Mouse (Mus musculus): ENCODE results near the gene Mymx.

Gene Mymx

DNA sequence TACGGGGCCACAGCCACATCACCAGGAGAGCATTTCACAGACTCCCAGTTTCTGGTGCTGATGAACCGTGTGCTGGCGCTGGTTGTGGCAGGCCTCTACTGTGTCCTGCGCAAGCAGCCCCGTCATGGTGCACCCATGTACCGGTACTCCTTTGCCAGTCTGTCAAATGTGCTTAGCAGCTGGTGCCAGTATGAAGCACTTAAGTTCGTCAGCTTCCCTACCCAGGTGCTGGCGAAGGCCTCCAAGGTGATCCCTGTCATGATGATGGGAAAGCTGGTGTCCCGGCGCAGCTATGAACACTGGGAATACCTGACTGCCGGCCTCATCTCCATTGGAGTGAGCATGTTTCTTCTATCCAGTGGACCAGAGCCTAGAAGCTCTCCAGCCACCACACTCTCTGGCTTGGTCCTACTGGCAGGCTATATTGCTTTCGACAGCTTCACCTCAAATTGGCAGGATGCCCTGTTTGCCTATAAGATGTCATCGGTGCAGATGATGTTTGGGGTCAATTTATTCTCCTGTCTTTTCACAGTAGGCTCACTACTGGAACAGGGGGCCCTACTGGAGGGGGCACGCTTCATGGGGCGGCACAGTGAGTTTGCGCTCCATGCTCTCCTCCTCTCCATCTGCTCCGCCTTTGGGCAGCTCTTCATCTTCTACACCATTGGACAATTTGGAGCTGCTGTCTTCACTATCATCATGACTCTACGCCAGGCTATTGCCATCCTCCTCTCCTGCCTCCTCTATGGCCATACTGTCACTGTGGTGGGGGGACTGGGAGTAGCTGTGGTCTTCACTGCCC is 35.3 kb downstream of the Mymx start:
- no peak for DNase-seq

DNA sequence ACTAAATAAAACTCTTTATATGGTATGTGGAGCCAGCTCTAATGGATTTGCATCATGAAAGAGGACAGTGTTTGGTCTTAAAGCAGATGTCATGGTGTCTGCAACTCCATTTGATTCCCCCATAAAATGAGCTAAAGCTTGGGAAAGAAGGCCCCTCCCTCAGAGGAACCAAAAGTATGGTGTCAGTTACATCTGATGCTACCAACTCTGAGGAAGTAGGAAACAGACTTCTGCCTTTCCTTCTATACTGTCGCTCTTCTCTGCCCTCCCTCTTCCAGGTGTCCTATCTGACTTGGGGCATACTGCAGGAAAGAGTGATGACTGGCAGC is 35.9 kb downstream of the Mymx start:
- DNase-seq = no peak

DNA sequence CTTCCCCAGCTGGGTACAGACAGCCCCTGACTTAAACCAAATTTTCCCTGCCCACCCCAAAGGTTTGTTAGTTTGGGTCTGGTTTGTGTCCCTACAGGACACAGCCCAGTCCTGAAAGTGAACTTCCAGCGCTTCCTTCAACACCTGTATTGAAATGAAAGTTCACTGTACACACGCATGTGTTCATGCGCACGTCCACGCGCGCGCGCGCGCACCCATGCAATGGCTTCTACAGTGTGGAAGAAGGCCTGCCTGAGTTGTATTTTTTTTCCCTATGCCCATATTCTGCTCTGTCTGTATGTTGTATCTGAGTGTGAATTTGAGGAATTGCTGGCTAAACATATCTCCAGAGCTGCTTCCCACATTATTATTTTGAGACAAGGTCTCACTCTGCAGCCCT is 36.8 kb downstream of the Mymx start:
- no peak for DNase-seq

DNA sequence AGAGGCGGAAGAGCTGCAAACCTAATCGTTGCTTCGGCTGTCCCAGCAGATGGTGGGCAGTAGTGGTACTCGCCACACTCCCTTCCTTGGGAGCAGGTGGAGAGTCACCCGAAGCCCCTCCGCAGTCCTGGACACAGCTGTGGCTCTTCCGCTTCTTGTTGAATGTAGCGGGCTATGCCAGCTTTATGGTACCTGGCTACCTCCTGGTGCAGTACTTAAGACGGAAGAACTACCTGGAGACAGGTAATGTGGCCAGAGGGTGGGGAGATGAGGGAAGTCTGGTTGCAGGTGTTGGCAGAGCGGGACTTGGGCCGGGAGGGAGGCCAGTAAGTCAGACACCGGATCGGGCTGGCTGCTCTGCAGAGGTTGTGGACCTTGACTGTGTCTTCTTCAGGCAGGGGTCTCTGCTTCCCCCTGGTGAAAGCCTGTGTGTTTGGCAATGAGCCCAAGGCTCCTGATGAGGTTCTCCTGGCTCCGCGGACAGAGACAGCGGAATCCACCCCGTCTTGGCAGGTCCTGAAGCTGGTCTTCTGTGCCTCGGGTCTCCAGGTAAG is 37.3 kb downstream of the Mymx start:
- DNase-seq = no peak

DNA sequence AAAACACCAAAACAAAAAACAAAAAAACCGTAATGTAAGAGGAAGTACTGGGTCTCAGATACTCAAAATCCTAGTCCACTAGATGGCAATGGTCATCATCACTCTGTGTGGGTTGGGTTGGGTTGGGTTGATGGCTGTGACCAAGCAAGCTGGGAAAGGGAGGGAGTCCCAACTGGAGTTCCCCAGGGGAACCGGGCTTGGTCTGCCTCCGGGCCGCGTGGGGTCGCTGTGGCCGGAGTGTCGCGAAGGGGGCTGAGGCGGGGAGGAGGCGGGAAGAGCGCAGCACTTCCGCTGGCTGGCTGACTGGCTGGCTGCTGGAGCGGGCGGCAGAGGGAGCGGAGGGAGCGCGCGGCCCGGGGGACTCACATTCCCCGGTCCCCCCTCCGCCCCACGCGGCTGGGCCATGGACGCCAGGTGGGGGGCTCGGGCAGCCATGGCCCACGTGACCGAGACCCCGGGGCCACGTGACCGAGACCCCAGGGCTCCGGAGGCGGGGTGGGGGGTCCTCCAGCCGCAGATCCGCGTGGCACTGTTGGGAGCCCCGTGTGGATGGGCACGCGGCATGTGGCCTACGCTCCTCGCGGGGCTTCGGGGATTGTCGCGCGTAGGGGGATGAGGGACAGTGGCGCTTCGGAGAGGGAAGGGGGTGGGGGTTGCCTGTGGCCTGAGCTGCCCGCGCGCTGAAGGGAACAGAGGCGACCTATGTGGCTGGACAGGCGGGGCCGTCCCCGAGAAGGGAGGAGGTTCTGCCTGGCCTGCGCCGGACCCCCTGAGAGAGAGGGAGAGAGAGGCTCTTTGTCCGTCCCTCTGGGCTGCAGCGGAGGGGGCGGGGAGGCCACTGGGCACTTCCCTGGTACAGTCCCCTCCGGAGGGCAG is 38.0 kb downstream of the Mymx start, which contains the start of gene Slc35b2:
TSS of gene Slc35b2 (plus strand) at position 220 of the 876 bp plus-strand sequence.
- DNase-seq = peak; percentile 94

DNA sequence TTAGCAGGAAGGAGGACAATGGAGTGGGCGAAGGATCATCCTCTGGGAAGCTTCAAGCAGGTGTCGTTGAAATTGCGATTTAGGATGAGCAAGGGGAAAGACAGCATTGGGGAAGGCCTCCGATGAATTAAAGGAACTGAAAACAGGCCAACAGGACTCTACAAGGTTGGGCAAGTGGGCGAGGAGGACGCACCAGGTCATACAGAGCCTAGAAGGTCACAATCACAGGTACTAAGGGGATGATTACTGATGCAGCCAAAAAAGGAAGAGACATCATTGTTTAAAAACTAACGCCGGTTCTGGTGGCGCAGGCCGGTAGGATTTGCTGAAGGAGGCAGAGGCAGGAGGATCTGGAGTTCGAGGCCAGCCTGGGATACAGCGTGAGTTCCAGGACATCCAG is 38.7 kb downstream of the Mymx start:
- DNase-seq = no peak

DNA sequence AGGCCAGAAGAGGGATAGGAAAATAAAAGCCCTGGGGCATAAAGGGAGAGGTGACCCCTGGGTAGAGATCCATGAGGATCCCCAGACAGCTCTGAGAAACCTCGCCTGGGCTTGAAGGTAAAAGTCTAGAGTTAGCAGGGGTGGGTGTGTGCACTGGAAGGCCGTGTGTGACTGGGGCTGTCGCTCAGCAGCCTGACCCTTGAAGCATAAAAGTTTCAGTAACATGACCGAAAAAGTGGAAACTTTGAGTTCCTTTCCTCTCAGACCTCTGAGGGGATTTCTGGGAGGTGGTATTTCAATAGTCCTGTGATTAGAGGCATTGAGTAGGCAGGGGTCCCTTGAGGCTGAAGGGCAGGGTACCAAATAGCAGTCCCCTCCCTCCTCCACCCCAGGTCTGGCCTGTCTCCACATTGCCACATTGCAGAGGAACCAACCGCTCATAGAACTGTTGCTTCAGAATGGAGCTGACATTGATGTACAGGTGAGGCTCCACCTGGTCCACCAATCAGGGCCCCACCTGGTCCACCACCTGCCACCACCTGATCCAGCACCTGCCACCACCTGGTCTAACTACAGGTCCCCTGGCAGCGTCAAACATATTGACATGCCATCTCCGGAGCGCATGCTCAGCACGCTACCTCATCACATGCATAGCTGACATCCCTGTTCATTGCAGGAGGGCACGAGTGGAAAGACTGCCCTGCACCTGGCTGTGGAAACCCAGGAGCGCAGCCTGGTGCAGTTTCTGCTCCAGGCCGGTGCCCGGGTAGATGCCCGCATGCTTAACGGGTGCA is 42.0 kb downstream of the Mymx start:
- DNase-seq = no peak

DNA sequence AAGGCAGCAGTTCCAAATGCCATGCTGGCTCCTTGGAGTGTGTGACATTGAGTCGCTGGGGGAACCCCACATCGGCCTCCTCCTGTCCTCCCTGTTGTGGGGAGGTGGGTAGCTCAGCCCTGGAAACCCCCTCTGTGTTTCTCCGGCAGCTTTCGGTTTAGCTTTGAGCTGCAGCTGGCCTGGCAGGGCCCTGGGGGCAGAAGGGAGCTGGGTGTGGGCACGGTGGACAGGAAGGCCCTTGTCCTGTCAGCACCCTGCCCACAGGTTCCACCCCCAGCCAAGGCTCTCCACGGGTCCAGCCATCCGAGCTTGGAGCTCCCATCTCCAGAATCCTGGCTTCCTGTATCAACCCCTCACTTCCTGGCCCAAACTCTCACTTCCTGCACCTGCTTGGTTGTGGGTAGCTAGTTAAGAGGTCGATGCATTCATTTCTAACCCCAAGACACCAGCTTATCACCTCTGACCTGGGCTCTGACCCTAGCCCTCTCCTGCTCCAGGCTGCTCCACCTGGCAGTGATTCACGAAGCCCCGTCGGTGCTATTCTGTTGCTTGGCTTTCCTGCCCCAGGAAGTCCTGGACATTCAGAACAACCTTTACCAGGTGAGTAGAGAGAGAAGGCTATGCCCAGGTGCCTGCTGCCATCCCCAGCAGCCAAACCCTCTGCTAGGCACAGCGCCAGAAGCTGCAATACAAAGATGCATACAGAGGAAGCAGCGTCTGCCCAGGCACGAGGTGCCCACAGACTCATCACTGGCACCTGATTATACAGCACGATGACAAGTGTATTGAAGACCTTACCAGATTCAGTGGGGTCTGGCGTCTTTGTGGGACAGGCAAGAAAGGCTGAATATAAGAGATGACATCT is 43.7 kb downstream of the Mymx start:
- no peak for DNase-seq

- DNase-seq = no peak
Observed at GRCm38 (mm10) chr17:45557246-45557824, 44.6 kb downstream of the Mymx start.

GRCm38 (mm10) chr17:45556514-45557245 is 45.2 kb downstream of the Mymx start:
- no peak for DNase-seq

GRCm38 (mm10) chr17:45556107-45556489 is 45.8 kb downstream of the Mymx start:
- DNase-seq = no peak

DNA sequence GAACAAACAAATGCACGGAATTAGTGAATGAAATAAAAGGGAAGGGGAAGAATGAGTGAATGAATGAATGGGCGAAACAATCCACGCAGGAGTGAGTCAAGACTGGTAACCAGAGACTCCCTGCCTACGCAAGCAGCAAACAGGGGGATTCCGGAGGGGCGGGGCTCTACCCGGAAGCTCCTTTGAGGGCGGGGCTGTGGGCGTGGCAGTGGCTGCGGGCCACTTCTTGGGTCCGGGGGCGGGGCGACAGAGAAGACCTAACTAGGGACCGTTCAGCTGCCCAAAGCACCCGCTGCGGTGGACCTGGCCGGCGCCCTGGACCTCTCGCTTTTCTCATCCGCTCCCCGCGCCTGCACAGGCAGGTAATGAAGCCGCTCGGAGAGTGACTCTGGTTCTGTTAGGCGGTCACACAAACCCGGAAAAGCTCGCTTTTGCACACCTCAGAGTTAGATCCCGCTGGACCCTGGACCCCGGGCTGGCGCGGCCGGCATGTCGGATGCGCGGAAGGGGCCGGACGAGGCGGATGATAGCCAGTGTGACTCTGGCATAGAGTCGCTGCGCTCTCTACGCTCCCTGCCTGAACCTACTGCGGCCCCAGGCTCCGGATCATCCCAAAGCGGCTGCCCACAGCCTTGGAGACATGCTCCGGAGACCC is 46.3 kb downstream of the Mymx start, which contains the start of gene Nfkbie:
TSS of gene Nfkbie (plus strand) at position 252 of the 655 bp plus-strand sequence.
- peak; percentile 97 for DNase-seq

DNA sequence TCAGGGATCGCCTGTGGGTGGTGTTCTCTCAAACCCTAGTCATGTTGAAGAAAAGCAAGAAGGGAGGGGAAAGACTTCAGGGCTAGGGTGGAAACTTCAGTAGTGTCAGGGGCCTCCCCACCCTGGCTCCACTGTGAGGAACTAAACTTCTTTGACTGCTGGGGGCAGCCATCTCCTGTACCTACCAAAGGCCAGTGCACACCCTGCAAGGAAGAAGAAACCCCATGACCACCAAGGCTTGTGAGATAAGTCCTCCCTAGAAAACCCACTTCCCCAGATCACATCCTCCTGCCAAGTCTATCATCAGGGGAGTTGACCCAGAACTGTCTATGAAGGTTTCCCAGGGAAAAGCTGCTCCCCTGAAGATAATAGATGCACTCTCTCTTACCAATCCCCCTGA is 47.5 kb downstream of the Mymx start:
- no peak for DNase-seq

- no peak for DNase-seq
Observed at GRCm38 (mm10) chr17:45553065-45553464, 48.8 kb downstream of the Mymx start.

DNA sequence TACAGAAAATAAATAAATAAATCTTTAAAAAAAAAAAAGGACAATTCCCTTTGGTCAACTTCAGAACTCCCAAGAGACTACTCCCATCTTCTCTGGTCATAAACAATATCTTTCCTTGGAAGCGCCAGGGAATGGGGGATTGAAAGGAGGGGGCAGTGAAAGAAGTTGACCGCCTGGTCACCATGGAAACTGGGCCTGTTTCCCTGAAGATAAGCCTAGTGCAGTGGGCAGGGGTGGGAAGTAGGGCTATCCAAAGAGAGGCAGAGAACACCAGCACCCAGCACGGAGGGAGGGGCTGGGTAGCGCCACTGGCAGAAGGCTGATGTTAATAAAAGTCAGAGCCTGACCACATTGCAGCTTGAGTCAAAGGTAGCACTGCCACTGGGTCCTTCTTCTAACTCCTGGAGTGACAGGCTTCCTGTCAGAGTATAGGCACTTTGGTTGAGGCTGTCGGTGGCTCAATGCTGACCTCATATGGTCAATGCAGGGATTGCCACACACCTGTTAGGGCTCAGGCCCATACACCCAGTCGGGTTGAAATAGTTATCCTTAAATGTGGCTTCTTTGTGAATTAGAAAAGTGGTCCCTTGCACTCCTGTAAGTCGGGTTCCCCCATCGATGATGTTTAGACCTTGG is 50.0 kb downstream of the Mymx start:
- DNase-seq = peak; percentile 82

GRCm38 (mm10) chr17:45551249-45551796 is 50.6 kb downstream of the Mymx start:
- DNase-seq = no peak
